Mouse (Mus musculus): Measurements from ENCODE around the gene Kif24. TPM values are rescaled to one million over a fixed set of nuclear protein-coding genes. Genes with fewer than 3 reads are reported as not detected.

Kif24 gene
- polyA plus RNA-seq, 1 experiment: 1.6 TPM

- TF ChIP-seq CTCF (IDR thresholded peaks at IDR 0.05; ENCODE audit: extremely low read depth, insufficient read depth, insufficient read length, insufficient replicate concordance): no peak
- no peak for TF ChIP-seq POLR2A (IDR thresholded peaks at IDR 0.05; ENCODE audit: low read depth, low read length)
- no peaks in the 10 kb centered on the region for H3K36me3 ChIP-seq (ENCODE audit: control insufficient read depth, insufficient read depth, low read length)
- no peak for DNase-seq (ENCODE audit: low read depth in 1 of 2, low spot score in 2 of 2)
- 98% methylated on average over 1 of the region's 1 CpGs for WGBS
- no peak overlapping the region for H3K4me3 ChIP-seq (ENCODE audit: extremely low read depth, insufficient read depth, insufficient read length)
- no peak overlapping the region for H3K27ac ChIP-seq (ENCODE audit: insufficient read depth, low read length)
- peaks cover 6% of the 10 kb centered on the region; the same call in 1 of the 2 replicates for H3K4me1 ChIP-seq (ENCODE audit: control insufficient read depth, insufficient read depth, insufficient read length)
- no peaks in the 10 kb centered on the region for H3K27me3 ChIP-seq (ENCODE audit: control insufficient read depth, insufficient read depth, low read length)
These were observed 4.0 kb downstream of the Kif24 start for GRCm38 (mm10) chr4:41460690-41461089.

GRCm38 (mm10) chr4:41447595-41447994, 17.1 kb downstream of the Kif24 start:
- DNase-seq (ENCODE audit: low read depth in 1 of 2, low spot score in 2 of 2): no peak
- no peak overlapping the region for H3K4me3 ChIP-seq (ENCODE audit: extremely low read depth, insufficient read depth, insufficient read length)
- H3K27me3 ChIP-seq (ENCODE audit: control insufficient read depth, insufficient read depth, low read length): no peaks in the 10 kb centered on the region
- H3K27ac ChIP-seq (ENCODE audit: insufficient read depth, low read length): no peak overlapping the region
- H3K36me3 ChIP-seq (ENCODE audit: control insufficient read depth, insufficient read depth, low read length): no peaks in the 10 kb centered on the region
- H3K4me1 ChIP-seq (ENCODE audit: control insufficient read depth, insufficient read depth, insufficient read length): no peaks in the 10 kb centered on the region
- 97% methylated on average over 3 of the region's 3 CpGs for WGBS
- TF ChIP-seq POLR2A (IDR thresholded peaks at IDR 0.05; ENCODE audit: low read depth, low read length): no peak
- no peak for TF ChIP-seq CTCF (IDR thresholded peaks at IDR 0.05; ENCODE audit: extremely low read depth, insufficient read depth, insufficient read length, insufficient replicate concordance)

- TF ChIP-seq POLR2A (IDR thresholded peaks at IDR 0.05; ENCODE audit: low read depth, low read length) (no peak), CTCF (IDR thresholded peaks at IDR 0.05; ENCODE audit: extremely low read depth, insufficient read depth, insufficient read length, insufficient replicate concordance) (no peak)
- Histone ChIP-seq H3K36me3 (ENCODE audit: control insufficient read depth, insufficient read depth, low read length) (no peaks in the 10 kb centered on the region), H3K4me3 (ENCODE audit: extremely low read depth, insufficient read depth, insufficient read length) (no peak overlapping the region), H3K27ac (ENCODE audit: insufficient read depth, low read length) (no peak overlapping the region), H3K4me1 (ENCODE audit: control insufficient read depth, insufficient read depth, insufficient read length) (no peaks in the 10 kb centered on the region), H3K27me3 (ENCODE audit: control insufficient read depth, insufficient read depth, low read length) (no peaks in the 10 kb centered on the region)
- WGBS: 46% methylated on average over 4 of the region's 4 CpGs
- DNase-seq (ENCODE audit: low read depth in 1 of 2, low spot score in 2 of 2): no peak
These were observed 21.8 kb downstream of the Kif24 start for GRCm38 (mm10) chr4:41442790-41443302.

GRCm38 (mm10) chr4:41438931-41439330, 25.8 kb downstream of the Kif24 start:
- DNase-seq (ENCODE audit: low read depth in 1 of 2, low spot score in 2 of 2): no peak
- H3K27ac ChIP-seq (ENCODE audit: insufficient read depth, low read length): no peak overlapping the region
- no peaks in the 10 kb centered on the region for H3K27me3 ChIP-seq (ENCODE audit: control insufficient read depth, insufficient read depth, low read length)
- TF ChIP-seq CTCF (IDR thresholded peaks at IDR 0.05; ENCODE audit: extremely low read depth, insufficient read depth, insufficient read length, insufficient replicate concordance) (no peak), POLR2A (IDR thresholded peaks at IDR 0.05; ENCODE audit: low read depth, low read length) (no peak)
- 93% methylated on average over 5 of the region's 5 CpGs for WGBS
- H3K4me1 ChIP-seq (ENCODE audit: control insufficient read depth, insufficient read depth, insufficient read length): no peaks in the 10 kb centered on the region
- H3K36me3 ChIP-seq (ENCODE audit: control insufficient read depth, insufficient read depth, low read length): no peaks in the 10 kb centered on the region
- no peak overlapping the region for H3K4me3 ChIP-seq (ENCODE audit: extremely low read depth, insufficient read depth, insufficient read length)

- Histone ChIP-seq H3K27ac (ENCODE audit: insufficient read depth, low read length) (no peak overlapping the region), H3K4me1 (ENCODE audit: control insufficient read depth, insufficient read depth, insufficient read length) (no peaks in the 10 kb centered on the region), H3K27me3 (ENCODE audit: control insufficient read depth, insufficient read depth, low read length) (no peaks in the 10 kb centered on the region), H3K36me3 (ENCODE audit: control insufficient read depth, insufficient read depth, low read length) (no peaks in the 10 kb centered on the region), H3K4me3 (ENCODE audit: extremely low read depth, insufficient read depth, insufficient read length) (no peak overlapping the region)
- DNase-seq (ENCODE audit: low read depth in 1 of 2, low spot score in 2 of 2): no peak
- TF ChIP-seq POLR2A (IDR thresholded peaks at IDR 0.05; ENCODE audit: low read depth, low read length): no peak
- no peak for TF ChIP-seq CTCF (IDR thresholded peaks at IDR 0.05; ENCODE audit: extremely low read depth, insufficient read depth, insufficient read length, insufficient replicate concordance)
These were observed 47.7 kb downstream of the Kif24 start for GRCm38 (mm10) chr4:41416966-41417365.

- DNase-seq (ENCODE audit: low read depth in 1 of 2, low spot score in 2 of 2): no peak
- WGBS: 88% methylated on average over 1 of the region's 1 CpGs
- no peak overlapping the region for H3K4me3 ChIP-seq (ENCODE audit: extremely low read depth, insufficient read depth, insufficient read length)
- TF ChIP-seq POLR2A (IDR thresholded peaks at IDR 0.05; ENCODE audit: low read depth, low read length) (no peak), CTCF (IDR thresholded peaks at IDR 0.05; ENCODE audit: extremely low read depth, insufficient read depth, insufficient read length, insufficient replicate concordance) (no peak)
- H3K27me3 ChIP-seq (ENCODE audit: control insufficient read depth, insufficient read depth, low read length): no peaks in the 10 kb centered on the region
- H3K27ac ChIP-seq (ENCODE audit: insufficient read depth, low read length): no peak overlapping the region
- H3K36me3 ChIP-seq (ENCODE audit: control insufficient read depth, insufficient read depth, low read length): no peaks in the 10 kb centered on the region
- H3K4me1 ChIP-seq (ENCODE audit: control insufficient read depth, insufficient read depth, insufficient read length): no peaks in the 10 kb centered on the region
These were observed 55.3 kb downstream of the Kif24 start for GRCm38 (mm10) chr4:41409341-41409740.

GRCm38 (mm10) chr4:41407353-41407752, 57.3 kb downstream of the Kif24 start:
- Histone ChIP-seq H3K27me3 (ENCODE audit: control insufficient read depth, insufficient read depth, low read length) (no peaks in the 10 kb centered on the region), H3K36me3 (ENCODE audit: control insufficient read depth, insufficient read depth, low read length) (no peaks in the 10 kb centered on the region), H3K4me3 (ENCODE audit: extremely low read depth, insufficient read depth, insufficient read length) (no peak overlapping the region), H3K4me1 (ENCODE audit: control insufficient read depth, insufficient read depth, insufficient read length) (no peaks in the 10 kb centered on the region), H3K27ac (ENCODE audit: insufficient read depth, low read length) (no peak overlapping the region)
- DNase-seq (ENCODE audit: low read depth in 1 of 2, low spot score in 2 of 2): no peak
- 90% methylated on average over 2 of the region's 2 CpGs for WGBS
- TF ChIP-seq CTCF (IDR thresholded peaks at IDR 0.05; ENCODE audit: extremely low read depth, insufficient read depth, insufficient read length, insufficient replicate concordance): no peak
- TF ChIP-seq POLR2A (IDR thresholded peaks at IDR 0.05; ENCODE audit: low read depth, low read length): no peak

All from spleen, adult 2 months (tissue).